Mouse (Mus musculus) megakaryocyte, embryonic 14.5 days (primary cell): Measurements from ENCODE around the gene Psmb7.

ENCODE experiments used
- FLI1 ChIP-seq: IDR thresholded peaks from 2 replicates; pipeline ENCODE4 v1.6.1; 2012; ENCODE audit warnings: low read length, inconsistent platforms, mixed read lengths
- GATA1 ChIP-seq: IDR thresholded peaks from 3 replicates; pipeline ENCODE4 v1.6.1; 2012; ENCODE audit warnings: mixed read lengths, low read length, inconsistent platforms, borderline replicate concordance

DNA sequence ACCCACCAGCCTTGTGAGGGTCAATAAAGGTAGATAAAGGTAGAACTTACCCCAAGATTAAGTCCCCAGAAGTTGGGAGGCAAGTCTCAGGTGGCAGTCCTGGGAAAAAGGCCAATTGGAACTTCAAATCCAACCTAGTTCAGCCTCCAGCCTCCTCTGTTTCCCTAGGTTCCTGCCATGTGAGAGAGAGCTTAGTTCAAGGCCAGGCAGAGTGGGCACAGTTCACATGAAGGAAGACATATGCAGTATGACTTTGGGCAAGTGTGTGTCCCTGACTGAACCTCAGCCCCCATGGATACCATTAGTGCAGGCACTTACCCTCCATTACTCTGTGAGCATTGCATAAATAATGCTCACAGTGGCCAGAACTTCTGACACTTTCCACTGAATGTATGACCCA, 98.2 kb downstream of the Psmb7 start:
- TF ChIP-seq GATA1 (no peak), FLI1 (no peak)
